Mouse (Mus musculus): ENCODE results near the gene Zfp609.

DNA sequence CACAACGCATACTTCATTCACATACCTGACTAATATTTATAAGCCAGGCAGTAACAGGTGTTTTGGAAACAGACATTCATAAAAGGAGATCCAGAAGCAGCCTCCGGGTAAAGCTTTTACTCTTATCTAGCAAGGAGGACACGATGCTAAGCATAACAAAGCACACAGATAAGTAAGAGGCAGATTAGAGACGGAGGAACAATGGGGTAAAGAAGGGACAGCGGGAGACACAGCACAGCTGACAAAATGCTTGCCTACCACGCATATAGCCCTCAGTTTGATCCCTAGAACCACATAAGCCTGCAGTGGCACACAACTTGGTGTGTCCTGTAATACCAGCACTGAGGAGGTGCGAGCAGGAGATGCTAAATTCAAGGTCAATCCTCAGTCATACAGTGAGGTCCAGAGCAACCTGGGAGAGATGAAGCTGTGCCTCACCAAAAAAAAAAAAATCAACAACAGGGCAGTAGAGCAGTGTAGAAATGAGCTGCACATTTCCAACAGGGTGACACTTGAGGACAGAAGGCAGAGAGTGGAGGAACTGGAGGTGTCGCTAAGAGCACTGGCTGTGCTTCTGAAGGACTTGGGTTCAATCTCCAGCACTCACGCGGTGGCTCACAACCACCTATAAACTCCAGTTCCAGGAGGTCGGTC lies 56.2 kb downstream of the Zfp609 start:
- TF ChIP-seq CTCF (IDR thresholded peaks at IDR 0.05) (no peak), EP300 (IDR thresholded peaks at IDR 0.05; ENCODE audit: insufficient read depth, low read depth, low read length) (no peak)

All from heart, adult 2 months (tissue).